Mouse (Mus musculus): ENCODE data around the gene Arid1b. TPM values are rescaled to one million over a fixed set of nuclear protein-coding genes. Genes with fewer than 3 reads are reported as not detected.

Arid1b gene
- polyA plus RNA-seq, 1 experiment from 2014 or later: 22.3 TPM

GRCm38 (mm10) chr17:5244526-5244925 is 250.4 kb downstream of the Arid1b start:
- no peak overlapping the region for H3K4me2 ChIP-seq (replicated peaks)
- H3K9ac ChIP-seq: no peak overlapping the region
- H3K4me3 ChIP-seq: no peak overlapping the region
- peaks cover 19% of the 10 kb centered on the region; the same call in 1 of the 2 replicates for H3K4me1 ChIP-seq
- no peaks in the 10 kb centered on the region for H3K9me3 ChIP-seq (replicated peaks)
- H3K27me3 ChIP-seq: no peaks in the 10 kb centered on the region
- H3K27ac ChIP-seq: no peak overlapping the region
- 90% methylated on average over 2 of the region's 2 CpGs for WGBS
- ATAC-seq (ENCODE audit: low FRiP score): no peak
- H3K36me3 ChIP-seq: no peaks in the 10 kb centered on the region; the same call in 1 of the 2 replicates

GRCm38 (mm10) chr17:5246688-5247087 is 252.6 kb downstream of the Arid1b start:
- no peaks in the 10 kb centered on the region; the same call in 1 of the 2 replicates for H3K36me3 ChIP-seq
- no peaks in the 10 kb centered on the region for H3K27me3 ChIP-seq
- H3K4me1 ChIP-seq: peaks cover 22% of the 10 kb centered on the region; the same call in 1 of the 2 replicates
- ATAC-seq (ENCODE audit: low FRiP score): no peak
- no peak overlapping the region for H3K4me3 ChIP-seq
- H3K9me3 ChIP-seq (replicated peaks): no peaks in the 10 kb centered on the region
- no peak overlapping the region for H3K27ac ChIP-seq
- 88% methylated on average over 11 of the region's 11 CpGs for WGBS
- no peak overlapping the region for H3K4me2 ChIP-seq (replicated peaks)
- H3K9ac ChIP-seq: no peak overlapping the region

- WGBS: 95% methylated on average over 7 of the region's 7 CpGs
- no peak for ATAC-seq (ENCODE audit: low FRiP score)
- Histone ChIP-seq H3K9me3 (replicated peaks) (no peaks in the 10 kb centered on the region), H3K4me3 (no peak overlapping the region), H3K4me2 (replicated peaks) (no peak overlapping the region), H3K4me1 (peaks cover 24% of the 10 kb centered on the region; the same call in 1 of the 2 replicates), H3K27ac (no peak overlapping the region), H3K36me3 (no peaks in the 10 kb centered on the region; the same call in 1 of the 2 replicates), H3K9ac (no peak overlapping the region), H3K27me3 (no peaks in the 10 kb centered on the region)
Observed at GRCm38 (mm10) chr17:5247247-5247646, 253.1 kb downstream of the Arid1b start.

DNA sequence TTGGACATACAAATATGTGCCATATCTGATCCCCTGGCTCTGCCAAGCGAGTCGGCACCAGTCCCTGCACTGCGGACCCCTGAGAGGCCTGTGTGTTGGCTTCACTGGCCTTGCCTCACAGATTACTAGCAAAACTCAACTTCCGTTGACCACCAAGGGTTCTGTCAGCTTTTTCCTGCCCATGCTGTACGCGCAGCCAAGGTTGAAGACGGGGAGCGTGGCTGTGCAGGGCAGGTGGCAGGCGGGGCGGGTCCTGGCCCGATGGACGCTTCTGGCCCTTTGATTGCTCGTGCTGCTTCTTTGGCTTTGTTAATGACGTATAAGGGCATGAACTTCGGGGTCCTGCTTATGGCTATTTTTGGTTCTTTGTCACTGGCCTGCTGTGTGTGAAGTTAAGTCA is 253.6 kb downstream of the Arid1b start:
- no peak overlapping the region for H3K4me2 ChIP-seq (replicated peaks)
- WGBS: 88% methylated on average over 15 of the region's 15 CpGs
- no peak overlapping the region for H3K9ac ChIP-seq
- no peaks in the 10 kb centered on the region for H3K9me3 ChIP-seq (replicated peaks)
- peaks cover 24% of the 10 kb centered on the region; the same call in 1 of the 2 replicates for H3K4me1 ChIP-seq
- ATAC-seq (ENCODE audit: low FRiP score): no peak
- no peaks in the 10 kb centered on the region for H3K27me3 ChIP-seq
- no peaks in the 10 kb centered on the region; the same call in 1 of the 2 replicates for H3K36me3 ChIP-seq
- no peak overlapping the region for H3K27ac ChIP-seq
- H3K4me3 ChIP-seq: no peak overlapping the region

DNA sequence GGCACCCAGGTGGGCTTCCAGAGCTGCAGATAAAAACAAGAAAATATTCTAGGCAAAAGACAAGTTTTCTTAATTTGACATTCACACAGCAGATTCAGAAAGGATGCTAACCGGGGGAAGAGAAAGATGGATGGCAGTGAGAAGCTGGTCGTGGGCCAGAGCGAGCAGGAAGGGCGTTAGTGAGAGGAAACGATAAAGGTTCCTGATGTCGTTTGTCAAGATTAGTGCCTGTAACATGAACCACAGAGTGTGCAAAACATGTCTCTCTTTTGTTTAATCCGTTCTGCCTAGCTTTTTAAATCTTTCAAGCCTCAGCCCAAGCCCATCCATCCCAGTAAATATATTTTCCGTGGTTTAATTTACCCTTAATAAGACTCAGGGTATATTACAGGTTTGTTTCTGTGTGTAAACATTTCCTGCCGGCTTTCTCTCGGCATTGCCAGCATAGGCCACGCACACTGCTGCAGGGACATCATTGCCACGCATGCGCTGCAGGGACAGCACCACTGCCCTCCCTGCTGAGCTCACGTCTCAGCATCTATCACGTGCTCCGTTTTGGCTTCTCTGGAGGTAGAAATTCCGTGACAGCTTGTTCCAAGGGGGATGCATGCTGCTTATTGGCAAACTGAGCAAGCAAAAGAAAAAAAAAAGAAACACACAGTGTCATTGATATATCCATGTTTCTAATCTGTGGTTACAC is 255.0 kb downstream of the Arid1b start:
- H3K27me3 ChIP-seq: no peaks in the 10 kb centered on the region
- H3K4me3 ChIP-seq: no peak overlapping the region
- ATAC-seq (ENCODE audit: low FRiP score): no peak
- H3K9me3 ChIP-seq (replicated peaks): no peaks in the 10 kb centered on the region
- H3K9ac ChIP-seq: no peak overlapping the region
- H3K4me1 ChIP-seq: peaks cover 24% of the 10 kb centered on the region; the same call in 1 of the 2 replicates
- peak overlapping the region; percentile 49; the same call in 1 of the 2 replicates for H3K27ac ChIP-seq
- H3K4me2 ChIP-seq (replicated peaks): no peak overlapping the region
- H3K36me3 ChIP-seq: no peaks in the 10 kb centered on the region; the same call in 1 of the 2 replicates
- 63% methylated on average over 17 of the region's 17 CpGs for WGBS

- H3K4me2 ChIP-seq (replicated peaks): no peak overlapping the region
- H3K4me3 ChIP-seq: no peak overlapping the region
- no peaks in the 10 kb centered on the region for H3K27me3 ChIP-seq
- H3K9ac ChIP-seq: no peak overlapping the region
- 85% methylated on average over 9 of the region's 9 CpGs for WGBS
- H3K4me1 ChIP-seq: peaks cover 27% of the 10 kb centered on the region
- no peak for ATAC-seq (ENCODE audit: low FRiP score)
- no peaks in the 10 kb centered on the region for H3K9me3 ChIP-seq (replicated peaks)
- 0 out of 2 replicates have a peak overlapping the region, but pooled peaks have one; percentile 52 for H3K27ac ChIP-seq
- H3K36me3 ChIP-seq: no peaks in the 10 kb centered on the region; the same call in 1 of the 2 replicates
Observed at GRCm38 (mm10) chr17:5249681-5250180, 255.6 kb downstream of the Arid1b start.

GRCm38 (mm10) chr17:5252436-5252835 is 258.3 kb downstream of the Arid1b start:
- Histone ChIP-seq H3K27me3 (no peaks in the 10 kb centered on the region), H3K27ac (no peak overlapping the region), H3K4me1 (peaks cover 26% of the 10 kb centered on the region), H3K4me2 (replicated peaks) (no peak overlapping the region), H3K9ac (no peak overlapping the region), H3K36me3 (no peaks in the 10 kb centered on the region; the same call in 1 of the 2 replicates), H3K9me3 (replicated peaks) (no peaks in the 10 kb centered on the region), H3K4me3 (no peak overlapping the region)
- no peak for ATAC-seq (ENCODE audit: low FRiP score)
- WGBS: 20% methylated on average over 3 of the region's 3 CpGs

DNA sequence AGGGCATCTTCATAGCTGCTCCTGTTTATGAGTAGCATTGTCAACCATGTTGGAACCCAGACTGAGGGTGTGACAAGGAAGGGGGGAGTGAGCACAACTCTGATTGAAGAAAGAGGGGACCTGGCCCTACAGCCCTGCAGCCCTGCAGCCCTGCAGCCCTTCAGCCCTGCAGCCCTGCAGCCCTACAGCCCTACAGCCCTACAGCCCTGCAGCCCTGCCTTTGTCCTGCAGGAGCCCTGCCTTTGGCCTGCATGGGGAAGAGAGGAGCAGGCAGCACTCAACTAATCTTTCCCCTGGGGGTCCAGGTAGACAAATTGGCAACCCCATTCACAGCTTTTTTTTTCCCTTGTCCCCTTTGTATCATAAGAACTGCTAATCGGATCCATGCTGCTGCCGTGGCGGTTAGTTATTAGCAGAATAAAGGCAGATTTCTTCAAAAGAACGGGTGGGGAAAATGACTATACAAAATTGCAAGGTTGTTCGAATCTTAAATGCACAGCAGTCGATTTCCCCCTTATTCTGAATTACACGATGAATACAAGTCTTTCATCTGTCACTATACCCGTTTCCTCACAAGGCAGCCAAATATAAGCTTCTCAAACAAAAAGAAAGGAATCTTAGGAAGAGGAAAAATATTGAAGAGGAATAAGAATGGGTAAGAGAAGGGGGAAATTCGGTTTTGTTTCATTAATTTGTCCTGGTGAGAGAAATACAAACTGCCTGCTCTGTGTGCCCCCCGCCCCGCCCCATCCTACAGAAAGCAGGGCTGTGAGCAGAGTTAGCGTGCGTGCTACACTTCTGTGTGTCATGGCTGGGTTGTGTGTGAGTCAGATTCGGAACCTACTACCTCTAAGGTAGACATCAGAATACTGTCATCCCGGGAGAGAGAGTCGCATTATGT is 260.8 kb downstream of the Arid1b start:
- Histone ChIP-seq H3K9ac (no peak overlapping the region), H3K4me3 (no peak overlapping the region), H3K27ac (no peak overlapping the region), H3K27me3 (no peaks in the 10 kb centered on the region), H3K36me3 (no peaks in the 10 kb centered on the region; the same call in 1 of the 2 replicates), H3K4me2 (replicated peaks) (no peak overlapping the region), H3K4me1 (peaks cover 10% of the 10 kb centered on the region), H3K9me3 (replicated peaks) (no peaks in the 10 kb centered on the region)
- no peak for ATAC-seq (ENCODE audit: low FRiP score)
- WGBS: 63% methylated on average over 16 of the region's 16 CpGs

GRCm38 (mm10) chr17:5255618-5255933 is 261.4 kb downstream of the Arid1b start:
- Histone ChIP-seq H3K27me3 (no peaks in the 10 kb centered on the region), H3K4me1 (peaks cover 10% of the 10 kb centered on the region), H3K9ac (no peak overlapping the region), H3K27ac (no peak overlapping the region), H3K4me3 (no peak overlapping the region), H3K36me3 (no peaks in the 10 kb centered on the region; the same call in 1 of the 2 replicates), H3K4me2 (replicated peaks) (no peak overlapping the region), H3K9me3 (replicated peaks) (no peaks in the 10 kb centered on the region)
- no peak for ATAC-seq (ENCODE audit: low FRiP score)
- 84% methylated on average over 2 of the region's 2 CpGs for WGBS

GRCm38 (mm10) chr17:5258978-5259377 is 264.8 kb downstream of the Arid1b start:
- Histone ChIP-seq H3K4me3 (no peak overlapping the region), H3K4me2 (replicated peaks) (no peak overlapping the region), H3K27ac (no peak overlapping the region), H3K4me1 (peaks cover 13% of the 10 kb centered on the region), H3K9me3 (replicated peaks) (no peaks in the 10 kb centered on the region), H3K27me3 (no peaks in the 10 kb centered on the region), H3K36me3 (no peaks in the 10 kb centered on the region), H3K9ac (no peak overlapping the region)
- WGBS: 84% methylated on average over 5 of the region's 9 CpGs
- ATAC-seq (ENCODE audit: low FRiP score): no peak

GRCm38 (mm10) chr17:5261131-5261651 is 267.1 kb downstream of the Arid1b start:
- H3K4me1 ChIP-seq: peaks cover 8% of the 10 kb centered on the region
- no peak for ATAC-seq (ENCODE audit: low FRiP score)
- 88% methylated on average over 8 of the region's 8 CpGs for WGBS
- H3K27ac ChIP-seq: no peak overlapping the region
- H3K4me2 ChIP-seq (replicated peaks): no peak overlapping the region
- peaks cover 5% of the 10 kb centered on the region; the same call in 1 of the 2 replicates for H3K36me3 ChIP-seq
- no peak overlapping the region for H3K9ac ChIP-seq
- no peaks in the 10 kb centered on the region for H3K9me3 ChIP-seq (replicated peaks)
- no peak overlapping the region for H3K4me3 ChIP-seq
- H3K27me3 ChIP-seq: no peaks in the 10 kb centered on the region

Measured in hindbrain, embryonic 12.5 days (tissue).